In genomic region chr6:113697222-113698205, GRCm38 (mm10) we compare ENCODE assay signal across 8 mouse cellular contexts. TPM values are rescaled to one million over a fixed set of nuclear protein-coding genes. Genes with fewer than 3 reads are reported as not detected.
DNase-seq lines count a peak whose midpoint lies in the region; TF ChIP-seq lines count a peak whose summit lies in the region.

No protein-coding gene starts in this region.

- TF ChIP-seq POLR2A in cerebellum, adult 2 months (IDR thresholded peaks at IDR 0.05; ENCODE audit: borderline replicate concordance, insufficient read depth, low read length), result no peak

- H3K4me3 ChIP-seq in cerebellum, adult 2 months (replicated peaks; ENCODE audit: insufficient read depth, low read depth, low read length), result peak overlapping the region; percentile 81

- DNase-seq in urinary bladder, postnatal 14 days (ENCODE audit: low spot score), result peak; percentile 29
- no peak for DNase-seq in urinary bladder, postnatal 10 days (ENCODE audit: low spot score)
- DNase-seq in cerebellum, adult 2 months, result peak; percentile 45 to 59
- DNase-seq in gastrocnemius, postnatal 14 days, result peak; percentile 40
- DNase-seq in kidney, adult 8-10 months, result peak; percentile 36 to 47
- DNase-seq in lung, postnatal 14 days, result peak; percentile 12
- DNase-seq in spleen, adult 12 weeks (ENCODE audit: low spot score), result peak; percentile 24
- no peak for DNase-seq in left cerebral cortex, adult 8-10 months (ENCODE audit: low spot score in 2 of 2)

- peak overlapping the region; percentile 39 for H3K27ac ChIP-seq in cerebellum, adult 2 months (ENCODE audit: insufficient read depth, low read length)

- intact Hi-C loops in gastrocnemius, postnatal 14 days (cut with DNase I; ENCODE audit: low total_unique reads), result no loop called here

- H3K4me1 ChIP-seq in cerebellum, adult 2 months (ENCODE audit: control insufficient read depth, insufficient read depth, low read length), result peaks cover 4% of the 10 kb centered on the region

- no peak for TF ChIP-seq CTCF in cerebellum, adult 2 months (IDR thresholded peaks at IDR 0.05; ENCODE audit: borderline replicate concordance, insufficient read depth, low read depth, low read length)

- WGBS in cerebellum, adult 2 months, result under 1% methylated on average over 105 of the region's 113 CpGs

- no peaks in the 10 kb centered on the region for H3K27me3 ChIP-seq in cerebellum, adult 2 months (ENCODE audit: control insufficient read depth, insufficient read depth, low read length)

RNA-seq across cellular contexts. Expression of gene Tatdn2, which starts 0.7 kb away (rescaled TPM):
- polyA plus RNA-seq in cerebellum, adult 2 months (2012; rRNA removed), result 28.9 and 31.0 TPM in 2 replicates
- total RNA-seq in gastrocnemius, postnatal 14 days (2021), result 10 to 100 TPM; 25.7 to 29.1 TPM
- 10 to 100 TPM; 70.4 to 85.5 (median 78.8) TPM for total RNA-seq in left cerebral cortex, adult 8-10 months (2022)

RNA-seq across cellular contexts. Expression of gene Ghrl, which starts 22.2 kb away (rescaled TPM):
- polyA plus RNA-seq in cerebellum, adult 2 months (2012; rRNA removed), result 0.73 and 1.4 TPM in 2 replicates
- under 1 TPM in 1 of 2 experiments, not detected in 1; 0.37 TPM for total RNA-seq in gastrocnemius, postnatal 14 days (2021)
- not detected for total RNA-seq in left cerebral cortex, adult 8-10 months (2022)

RNA-seq across cellular contexts. Expression of gene Sec13, which starts 43.0 kb away (rescaled TPM):
- polyA plus RNA-seq in cerebellum, adult 2 months (2012; rRNA removed), result 108 and 114 TPM in 2 replicates
- total RNA-seq in gastrocnemius, postnatal 14 days (2021), result 10 to 100 TPM; 68.9 to 78.7 TPM
- 10 to 100 TPM; 62.3 to 72.8 (median 68.6) TPM for total RNA-seq in left cerebral cortex, adult 8-10 months (2022)

RNA-seq across cellular contexts. Expression of gene Irak2, which starts 59.2 kb away (rescaled TPM):
- 15.5 and 19.5 TPM in 2 replicates for polyA plus RNA-seq in cerebellum, adult 2 months (2012; rRNA removed)
- 1 to 10 TPM; 4.7 to 4.8 TPM for total RNA-seq in gastrocnemius, postnatal 14 days (2021)
- total RNA-seq in left cerebral cortex, adult 8-10 months (2022), result 10 to 100 TPM; 20.9 to 28.8 (median 24.0) TPM

Comparison
In these comparisons a context has a peak if more than half of its experiments do, and no peak if none do; other contexts are left out.
1. DNase-seq: peak in urinary bladder, postnatal 14 days (single experiment), cerebellum, adult 2 months (2 of 2), gastrocnemius, postnatal 14 days (single experiment), kidney, adult 8-10 months (2 of 2), lung, postnatal 14 days (single experiment) and spleen, adult 12 weeks (single experiment); none in urinary bladder, postnatal 10 days (single experiment) and left cerebral cortex, adult 8-10 months (0 of 2).